Mouse (Mus musculus) embryo, embryonic 10 days (tissue): ENCODE results near the gene Fam198a.
A peak's percentile ranks its signal among the peaks of the same experiment; 100 is the strongest.
"Not testable (repeated sequence)": the region's sequence is repeated elsewhere in the genome, so short reads cannot be mapped to it uniquely, and the experiment has no call there.

ENCODE experiments used
- DNase-seq: peaks from one replicate; pipeline ENCODE4 v3.0.0-alpha.2; 2015; ENCODE audit warnings: low spot score

Gene Fam198a

DNA sequence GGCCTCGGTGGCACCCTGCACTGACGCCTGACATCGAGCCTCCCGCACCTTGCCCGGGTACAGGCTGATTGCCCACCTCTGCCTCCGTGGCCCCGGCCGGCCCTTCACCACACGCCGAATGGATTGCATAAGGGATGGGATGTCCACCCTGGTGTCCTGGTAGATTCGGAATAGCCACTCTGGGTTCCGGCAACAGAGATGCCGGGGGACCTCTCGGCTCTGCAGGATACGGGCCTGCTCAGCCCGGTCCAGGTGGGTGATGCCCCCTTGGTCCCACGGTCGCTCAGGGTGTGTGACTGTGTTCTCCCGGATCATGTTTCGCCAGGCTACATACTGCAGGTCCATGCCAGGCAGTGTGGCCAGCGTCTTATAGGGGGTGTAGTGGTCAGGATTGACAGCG, 31.4 kb downstream of the Fam198a start:
- DNase-seq: no peak

DNA sequence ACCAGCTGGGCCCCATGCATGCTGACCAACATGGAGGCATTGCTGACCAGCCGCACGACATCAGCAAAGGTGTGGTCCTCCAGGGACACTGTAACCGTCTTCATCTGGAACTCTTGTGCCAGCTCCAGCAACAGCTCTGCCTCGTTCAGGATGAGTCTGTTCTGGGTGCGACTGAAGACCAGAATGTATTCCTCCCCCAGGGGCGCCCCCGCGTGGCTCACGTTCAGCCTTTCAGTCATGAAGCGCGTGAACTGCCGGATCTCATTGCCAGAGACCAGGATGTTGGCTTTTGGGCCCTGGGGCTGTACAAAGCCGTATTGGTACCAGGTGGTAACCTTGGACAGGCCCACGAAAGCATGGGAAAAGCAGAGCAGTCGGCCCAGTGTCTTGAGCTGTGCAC, 31.9 kb downstream of the Fam198a start:
- DNase-seq: no peak

DNA sequence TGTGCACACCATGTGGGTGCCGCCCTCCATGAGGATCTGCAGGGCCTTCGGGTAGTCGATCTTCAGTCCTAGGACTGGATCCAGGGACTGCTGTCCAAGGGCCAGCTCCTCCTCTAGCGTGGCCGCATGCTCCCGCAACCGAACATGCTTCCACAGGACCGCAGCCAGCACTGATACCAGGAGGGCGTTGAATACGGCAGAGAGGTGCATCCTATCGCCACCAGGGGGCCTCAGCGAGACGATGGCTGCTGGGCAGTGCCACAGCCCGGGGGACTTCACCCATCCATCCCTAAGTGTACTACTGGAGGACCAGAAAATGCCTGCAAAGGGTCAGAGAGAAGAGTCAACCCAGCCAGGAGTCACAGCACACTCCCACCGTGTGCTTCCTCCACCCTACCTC, 32.7 kb downstream of the Fam198a start:
- peak; percentile 76 for DNase-seq

DNA sequence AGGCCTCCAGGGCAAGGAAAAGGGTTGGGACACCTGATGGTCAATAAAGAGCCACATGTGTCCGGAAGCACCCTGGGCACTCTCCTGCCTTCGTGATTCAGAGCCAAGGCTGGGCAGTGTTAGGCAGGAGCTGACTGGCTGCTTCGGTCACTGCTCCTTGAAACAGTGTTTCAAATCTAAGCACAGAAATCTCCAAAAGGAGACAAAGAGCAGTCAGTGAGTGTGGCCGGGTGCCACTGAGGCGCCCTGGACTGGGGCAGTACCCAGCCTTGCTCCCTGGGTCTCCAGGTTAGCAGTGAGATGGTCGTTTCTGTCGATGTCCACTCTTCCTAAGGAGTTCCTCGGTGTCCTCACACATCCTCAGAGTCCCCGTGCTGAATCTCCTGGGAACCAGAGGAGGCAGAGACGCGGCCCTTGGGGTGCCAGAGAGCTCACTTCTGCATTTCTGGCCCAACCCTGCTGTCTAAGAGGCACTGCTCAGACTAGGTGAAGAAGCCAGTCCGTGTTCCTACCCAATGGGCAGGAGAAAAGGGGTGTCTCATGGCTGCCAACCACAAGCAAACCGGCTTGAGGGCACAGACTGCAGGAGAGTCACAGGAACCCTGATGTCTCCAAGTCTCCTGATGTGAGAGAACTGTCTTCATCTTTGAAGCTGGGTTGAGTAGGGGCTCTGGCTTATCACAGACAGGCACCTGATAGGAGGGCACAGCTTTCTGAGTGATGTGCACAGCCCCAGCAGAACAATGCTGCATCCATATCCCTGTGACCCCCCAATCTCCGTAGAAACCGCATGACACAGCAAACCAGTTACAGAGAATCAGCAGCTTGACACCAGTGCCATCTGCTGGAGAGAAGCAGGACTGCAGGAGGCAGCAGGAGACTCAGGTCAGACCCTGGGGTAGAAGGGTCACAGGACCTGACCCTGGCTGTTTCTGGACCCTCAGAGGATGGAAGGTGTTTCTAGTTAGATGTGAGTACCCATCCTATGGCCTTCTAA, 34.0 kb downstream of the Fam198a start:
- peak; percentile 87 for DNase-seq

DNA sequence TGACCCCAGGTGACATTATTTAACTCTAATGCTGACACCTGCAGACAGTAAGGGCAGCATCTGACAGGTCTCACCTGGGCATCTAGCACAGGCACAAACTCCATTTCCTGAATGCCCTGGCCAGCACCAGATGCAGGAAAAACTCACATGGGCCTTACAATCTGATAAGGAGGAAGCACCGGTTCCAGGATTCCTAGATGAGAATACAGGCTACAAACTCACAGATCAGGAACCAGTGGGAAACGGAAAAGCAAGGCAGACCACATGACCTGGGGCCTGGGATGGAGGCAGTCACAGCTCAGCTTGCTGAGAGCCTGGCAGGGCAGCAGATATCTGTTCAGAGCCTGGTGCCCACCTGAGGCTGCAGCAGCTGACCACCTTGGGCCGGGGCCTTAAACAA, 38.1 kb downstream of the Fam198a start:
- no peak for DNase-seq

DNA sequence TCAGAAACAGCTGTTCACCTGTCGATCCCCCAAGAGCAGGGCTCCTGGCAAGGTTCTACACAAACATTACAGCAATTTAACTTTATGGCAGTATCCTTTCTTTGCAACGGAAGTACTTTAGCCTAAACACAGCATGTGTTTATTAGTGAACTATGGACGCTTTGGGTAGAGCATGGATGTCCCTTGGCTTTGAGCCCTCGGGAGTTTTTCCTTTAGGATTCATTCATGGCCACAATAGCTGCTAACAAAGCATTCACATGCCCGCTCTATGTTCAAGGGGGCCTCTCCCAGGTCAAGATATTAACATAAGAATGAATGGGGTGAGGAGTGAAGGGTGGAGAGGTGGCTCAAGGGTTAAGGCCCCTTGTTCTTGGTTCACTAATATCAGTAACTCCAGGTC, 38.7 kb downstream of the Fam198a start:
- no peak for DNase-seq

DNA sequence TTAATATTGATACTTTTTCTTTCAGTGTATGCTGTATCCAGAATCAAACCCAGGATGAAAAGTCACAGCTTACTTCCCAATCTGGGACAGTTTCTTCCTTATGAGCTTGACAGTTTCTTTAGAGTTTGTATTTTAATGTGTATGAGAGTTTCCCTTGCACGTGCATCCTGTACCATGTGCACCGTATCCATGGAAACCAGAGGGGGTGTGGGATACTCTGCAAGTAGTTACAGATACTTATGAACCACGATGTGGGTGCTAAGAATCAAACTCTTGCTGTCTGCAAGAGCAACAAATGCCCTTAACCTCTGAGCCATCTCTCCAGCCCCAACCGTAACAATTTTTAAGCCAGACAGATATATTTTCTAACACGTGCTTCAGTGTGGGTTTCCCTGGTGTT, 40.3 kb downstream of the Fam198a start:
- DNase-seq: no peak

DNA sequence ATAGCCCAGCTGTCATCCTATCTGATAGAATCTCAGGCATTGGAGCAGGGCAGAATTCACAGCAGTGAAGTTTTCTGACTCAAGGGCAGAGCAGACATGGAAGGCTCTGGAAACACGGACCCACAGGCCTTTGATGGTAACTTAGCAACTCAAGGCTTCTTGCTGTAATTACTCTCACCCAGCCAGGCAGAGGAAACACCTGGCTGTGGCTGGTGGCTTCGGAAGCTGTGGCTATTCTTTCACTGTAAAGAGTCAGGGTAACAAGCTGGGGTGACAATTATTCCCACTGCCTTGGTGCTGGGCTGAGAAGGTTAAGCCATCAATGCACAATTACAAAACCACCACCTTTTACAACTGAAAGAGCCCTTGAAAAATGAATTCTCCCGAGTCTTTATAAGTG, 42.3 kb downstream of the Fam198a start:
- no peak for DNase-seq

DNA sequence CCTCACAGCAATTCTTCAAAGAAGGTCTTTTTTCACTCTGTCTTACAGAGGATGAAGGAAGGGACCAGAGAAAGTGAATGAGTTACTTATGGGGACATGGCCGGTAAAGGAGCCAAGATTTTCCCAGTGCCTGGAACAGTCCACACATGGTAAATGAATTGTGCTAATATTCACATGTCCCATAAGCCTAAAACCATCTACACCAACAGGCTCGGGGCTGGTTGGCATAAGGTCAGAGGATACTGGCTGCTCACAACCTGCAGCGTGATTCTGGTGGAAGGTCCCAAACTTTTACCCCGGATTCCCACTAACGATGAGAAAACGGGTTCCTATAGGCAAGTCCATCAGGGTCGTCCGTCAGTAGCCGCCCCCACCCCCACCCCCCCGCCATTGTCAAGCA, 44.3 kb downstream of the Fam198a start:
- no peak for DNase-seq

DNA sequence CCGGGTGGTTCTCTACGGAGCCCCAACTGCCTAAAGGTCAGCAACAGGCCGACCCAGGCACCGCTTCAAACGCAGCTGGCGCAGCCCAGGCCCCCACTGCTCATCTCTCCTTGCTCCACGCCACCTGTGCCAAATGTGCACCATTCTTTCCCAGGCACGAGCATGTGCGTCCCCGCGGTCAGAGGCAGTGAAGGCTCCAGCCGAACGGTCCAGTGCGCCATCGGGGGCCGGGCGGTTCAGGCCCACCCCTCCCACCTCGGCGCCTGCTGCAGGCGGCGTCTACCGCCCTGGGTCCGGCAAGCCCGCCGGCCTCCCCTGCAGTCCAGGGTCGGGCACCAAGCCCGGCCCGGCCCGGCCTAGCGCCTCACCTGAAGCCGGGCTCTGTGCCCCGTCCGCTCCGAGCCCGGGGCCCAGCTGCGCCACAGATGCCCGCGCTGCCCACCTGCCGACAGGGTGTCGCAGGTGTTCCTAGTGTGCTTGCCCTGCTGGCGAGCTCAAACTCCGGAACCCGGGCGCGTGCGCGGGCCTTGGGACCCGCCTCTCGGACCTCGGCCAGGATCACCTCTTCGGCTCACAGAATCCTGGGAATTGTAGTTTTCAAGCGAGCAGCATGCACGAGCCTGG, 44.8 kb downstream of the Fam198a start:
- DNase-seq: peak; percentile 87

DNA sequence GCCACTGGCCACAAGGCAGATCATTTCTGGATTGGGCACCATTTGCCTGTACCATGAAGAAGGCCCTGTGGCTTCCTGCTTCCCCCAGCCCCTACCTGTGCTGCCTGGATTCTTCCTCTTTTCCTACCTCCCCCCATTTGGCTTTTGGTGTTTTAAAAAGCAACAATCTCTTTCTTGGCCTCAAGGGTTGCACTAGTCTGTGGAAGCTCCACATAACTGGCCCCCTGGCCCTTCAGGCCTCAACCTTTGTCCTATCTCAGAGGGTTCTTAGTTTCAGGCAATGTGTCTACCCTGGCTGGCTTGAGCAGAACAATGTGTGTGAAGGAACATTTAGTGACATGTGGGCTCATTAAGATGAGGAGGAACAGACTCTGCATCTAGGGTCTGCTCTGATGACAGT, 46.2 kb downstream of the Fam198a start, which contains the start of gene Pomgnt2:
Pomgnt2 (minus strand) TSS at position 101 of the 400 bp plus-strand sequence.
- no peak for DNase-seq

DNA sequence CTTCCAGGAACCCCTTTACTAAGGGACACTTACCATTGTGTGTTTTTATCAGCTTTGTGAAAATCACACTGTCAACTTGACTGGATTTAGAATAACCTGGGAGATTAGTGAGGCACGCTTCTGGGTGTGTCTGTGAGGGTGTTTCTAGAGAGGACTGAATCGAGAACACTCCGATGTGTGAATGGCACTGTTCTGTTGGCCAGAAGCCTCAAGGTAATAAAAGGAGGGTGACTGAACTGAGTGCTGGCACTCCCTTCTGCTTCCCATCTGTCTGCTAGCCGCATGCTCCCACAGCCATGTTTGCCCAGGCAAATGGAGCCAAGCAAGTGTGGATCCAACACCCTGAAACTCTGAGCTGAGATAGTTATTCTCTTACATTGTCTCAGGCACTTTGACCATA, 47.2 kb downstream of the Fam198a start:
- DNase-seq: no peak

DNA sequence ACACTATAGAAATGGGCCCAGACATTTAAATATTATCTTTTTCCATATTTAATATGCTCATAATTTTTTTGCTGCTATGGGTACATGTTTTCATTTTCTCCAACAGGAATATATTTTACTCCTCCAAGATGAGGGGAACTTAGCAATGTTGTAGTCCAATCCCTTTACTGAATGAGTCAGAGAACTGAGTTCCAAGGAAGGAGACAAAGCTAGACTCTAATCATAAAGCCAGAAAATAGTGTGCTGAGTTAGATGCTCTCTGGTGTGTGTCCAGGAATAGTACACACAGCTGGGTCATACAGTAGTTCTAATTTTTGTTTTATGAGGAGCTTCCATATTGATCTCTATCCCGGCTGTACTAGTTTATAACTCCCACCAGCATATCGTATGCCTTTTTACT, 55.4 kb downstream of the Fam198a start:
- DNase-seq: no peak

DNA sequence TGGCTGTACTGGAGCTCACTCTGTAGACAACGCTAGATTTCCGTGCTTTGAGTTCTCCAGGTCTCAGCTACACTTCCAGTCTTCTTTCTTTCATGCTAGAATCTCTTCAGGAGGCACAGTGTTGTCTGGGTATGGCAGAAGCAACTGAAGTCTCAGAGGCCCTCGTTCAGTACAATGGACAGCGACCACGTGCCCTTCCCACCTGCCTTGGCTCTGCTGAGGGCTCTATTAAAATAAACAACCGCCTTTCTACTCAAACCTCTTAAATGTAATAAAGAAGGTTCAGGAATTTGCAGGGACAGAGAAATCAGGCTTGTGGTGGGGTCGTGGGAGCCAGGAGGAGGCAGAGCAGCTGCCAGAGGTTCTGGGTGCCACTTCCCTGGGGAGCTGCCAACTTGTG, 55.8 kb downstream of the Fam198a start:
- DNase-seq: peak; percentile 87

DNA sequence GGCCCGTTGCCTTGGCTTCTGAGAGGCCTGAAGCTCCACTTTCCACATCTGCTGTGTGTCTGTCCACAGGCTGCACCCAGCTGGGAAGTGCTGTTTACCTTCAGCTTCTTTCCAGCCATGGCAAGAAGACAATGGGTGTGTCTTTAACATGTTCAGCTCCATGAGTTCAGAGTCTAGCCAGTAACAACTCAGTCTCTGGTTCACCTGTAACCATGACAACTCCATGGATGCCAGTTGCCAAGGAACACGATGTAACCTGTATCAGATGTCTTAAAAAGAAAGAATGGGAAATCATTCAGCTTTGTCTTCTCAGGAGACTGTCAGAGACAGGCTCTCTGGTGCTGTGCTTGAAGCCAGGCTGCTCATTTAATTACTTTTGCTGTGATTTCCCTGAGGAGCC, 58.1 kb downstream of the Fam198a start:
- DNase-seq: no peak

DNA sequence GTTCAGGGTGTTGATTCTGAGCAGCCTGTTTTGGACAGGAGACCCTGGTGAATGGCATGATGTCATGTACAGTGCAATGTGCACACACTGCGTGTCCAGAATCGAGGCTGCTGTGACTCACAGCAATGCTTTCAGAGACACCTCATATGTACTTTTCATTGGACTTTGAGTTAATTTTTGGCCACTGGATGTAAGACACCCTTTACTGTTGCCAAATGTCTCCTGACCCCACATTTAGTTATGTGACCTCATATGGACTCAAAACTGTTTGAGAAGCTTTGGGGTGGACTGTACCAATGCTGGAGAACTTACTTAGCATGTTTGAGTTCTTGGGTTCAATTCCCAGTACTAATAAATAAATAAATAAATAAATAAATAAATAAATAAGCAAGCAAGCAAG, 60.0 kb downstream of the Fam198a start:
- no peak for DNase-seq

DNA sequence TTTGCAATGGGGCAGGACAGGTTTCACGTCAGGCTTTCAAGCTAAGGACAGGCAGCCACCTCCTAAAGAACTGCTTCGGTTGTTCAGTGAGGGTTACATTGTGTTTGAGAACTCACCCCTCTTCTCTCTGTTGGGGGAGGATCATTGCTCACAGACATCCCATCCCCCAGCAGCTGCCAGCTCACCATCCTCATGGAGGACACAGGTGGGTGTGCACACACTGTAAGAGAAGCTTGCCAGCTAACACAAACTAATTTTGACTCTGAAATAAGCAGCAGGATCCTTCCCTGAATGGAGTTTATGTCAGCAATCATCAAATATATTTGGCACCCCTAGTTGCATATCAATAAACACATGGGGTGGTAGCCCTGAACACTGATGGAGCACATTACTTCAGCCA, 62.0 kb downstream of the Fam198a start:
- DNase-seq: no peak

DNA sequence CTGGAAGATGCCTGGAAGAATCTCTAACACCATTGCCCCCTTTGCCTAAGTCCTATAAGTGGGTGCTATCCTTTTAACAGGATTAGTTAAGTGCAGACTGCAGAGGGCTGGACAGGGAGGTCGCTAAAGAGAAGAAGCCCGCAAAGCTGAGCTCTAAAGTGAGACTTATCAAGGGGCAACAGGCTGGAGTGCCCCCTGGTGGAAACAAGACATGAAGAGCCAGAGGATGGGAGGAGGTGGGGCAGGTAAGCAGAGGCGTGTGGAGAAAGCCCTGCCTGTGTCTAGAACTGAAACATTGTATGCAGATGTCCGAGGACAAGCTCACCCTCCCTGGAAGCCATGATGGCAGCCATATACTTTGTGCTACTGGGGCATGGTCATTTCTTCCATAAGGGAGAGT, 62.8 kb downstream of the Fam198a start:
- DNase-seq: no peak

DNA sequence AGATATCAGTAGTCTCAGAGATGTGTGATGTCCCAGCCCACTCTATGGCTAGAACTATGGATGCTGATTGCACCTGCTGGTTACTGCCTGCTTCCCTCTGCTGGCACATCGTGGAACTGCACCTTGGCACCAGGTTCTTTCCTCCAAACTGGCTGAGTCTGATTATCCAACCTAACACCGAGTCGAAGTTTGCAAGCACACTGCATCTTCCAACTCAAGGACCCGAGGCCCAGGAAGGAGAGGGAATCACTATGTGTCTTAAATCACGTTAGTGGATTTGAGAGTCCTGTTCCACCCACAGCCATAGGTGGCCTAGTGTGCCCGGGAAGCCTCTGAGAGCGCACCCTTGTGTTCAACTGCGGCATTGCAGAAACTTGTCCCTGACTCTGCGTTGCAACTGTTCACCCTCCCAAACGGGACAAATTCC, 63.5 kb downstream of the Fam198a start:
- DNase-seq: peak; percentile 86

DNA sequence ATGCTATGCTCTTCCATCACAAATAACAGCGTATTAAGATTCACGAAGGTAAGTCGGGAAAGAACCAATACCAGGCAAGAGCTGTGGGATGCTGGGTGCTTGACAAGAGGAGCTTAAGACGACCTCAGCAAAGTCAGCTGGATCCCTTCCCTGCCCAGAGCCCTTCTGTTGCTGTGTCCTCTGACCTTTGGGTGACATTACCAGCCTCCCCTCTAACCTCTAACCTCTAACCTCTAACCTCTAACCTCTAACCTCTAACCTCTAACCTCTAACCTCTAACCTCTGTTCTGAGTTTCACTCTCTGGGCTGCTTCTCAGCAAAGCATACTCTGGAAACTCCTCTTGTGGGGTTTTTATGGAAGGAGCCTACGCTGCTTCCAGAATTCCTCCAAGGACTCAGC, 67.3 kb downstream of the Fam198a start:
- no peak for DNase-seq

DNA sequence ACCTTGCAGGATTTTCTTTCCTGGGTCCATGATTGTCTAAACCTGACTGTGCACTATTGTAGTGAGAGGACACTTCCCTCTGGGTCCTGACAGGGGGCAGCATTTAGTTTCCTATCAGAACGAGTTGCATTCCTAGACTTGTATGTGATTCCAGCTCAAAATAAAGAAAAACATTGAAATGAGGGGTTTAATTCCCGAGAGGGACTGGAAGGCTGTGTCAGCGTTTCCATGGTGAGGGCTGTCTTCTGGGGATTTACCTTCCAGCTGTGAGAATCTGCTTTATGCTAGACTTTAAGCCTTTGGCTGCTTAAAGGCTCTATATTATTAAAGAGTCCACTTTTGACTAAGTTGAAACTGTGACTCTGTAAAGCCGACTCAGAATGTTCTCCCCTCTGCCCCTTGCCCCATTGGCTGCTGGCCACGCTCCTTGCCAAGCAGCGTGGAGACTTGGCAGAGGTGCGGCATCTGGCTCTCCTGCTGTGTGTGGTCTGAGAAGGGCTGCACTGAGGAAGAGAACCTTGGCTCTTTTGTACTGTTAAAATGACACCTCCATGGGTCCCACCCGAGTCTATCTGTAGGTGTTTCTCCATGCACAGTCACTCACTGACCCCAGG, 68.1 kb downstream of the Fam198a start:
- DNase-seq: peak; percentile 75

DNA sequence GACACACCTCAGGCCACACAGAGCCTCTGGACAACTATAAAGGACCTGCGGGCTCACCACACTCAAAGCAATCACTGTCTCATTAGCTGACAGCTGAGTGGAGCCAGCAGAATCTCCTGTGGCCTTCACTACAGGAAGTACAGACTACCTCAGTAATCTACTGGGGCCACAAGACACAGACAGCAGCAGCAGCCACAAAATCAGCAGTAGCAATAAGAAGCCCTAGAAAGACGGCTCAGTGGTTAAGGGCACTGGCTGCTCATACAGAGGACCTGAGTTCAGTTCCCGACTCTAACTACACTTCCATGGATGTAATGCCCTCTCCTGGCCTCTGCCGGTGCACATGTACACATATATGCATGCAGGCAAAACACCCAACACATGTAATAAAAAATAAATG, 69.5 kb downstream of the Fam198a start:
- no peak for DNase-seq

DNA sequence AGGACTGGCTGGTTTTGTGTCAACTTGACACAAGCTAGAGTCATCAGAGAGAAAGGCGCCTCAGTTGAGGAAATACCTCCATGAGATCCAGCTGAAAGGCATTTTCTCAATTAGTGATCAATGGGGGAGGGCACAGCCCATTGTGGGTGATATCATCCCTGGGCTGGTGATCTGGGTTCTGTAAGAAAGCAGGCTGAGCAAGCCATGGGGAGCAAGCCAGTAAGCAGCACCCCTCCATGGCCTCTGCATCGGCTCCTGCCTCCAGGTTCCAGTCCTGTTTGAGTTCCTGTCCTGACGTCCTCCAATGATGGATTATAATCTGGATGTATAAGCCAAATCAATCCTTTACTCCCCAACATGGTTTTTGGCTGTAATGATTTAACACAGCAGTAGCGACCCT, 70.4 kb downstream of the Fam198a start:
- DNase-seq: not testable (repeated sequence)
